In the genomic region with DNA sequence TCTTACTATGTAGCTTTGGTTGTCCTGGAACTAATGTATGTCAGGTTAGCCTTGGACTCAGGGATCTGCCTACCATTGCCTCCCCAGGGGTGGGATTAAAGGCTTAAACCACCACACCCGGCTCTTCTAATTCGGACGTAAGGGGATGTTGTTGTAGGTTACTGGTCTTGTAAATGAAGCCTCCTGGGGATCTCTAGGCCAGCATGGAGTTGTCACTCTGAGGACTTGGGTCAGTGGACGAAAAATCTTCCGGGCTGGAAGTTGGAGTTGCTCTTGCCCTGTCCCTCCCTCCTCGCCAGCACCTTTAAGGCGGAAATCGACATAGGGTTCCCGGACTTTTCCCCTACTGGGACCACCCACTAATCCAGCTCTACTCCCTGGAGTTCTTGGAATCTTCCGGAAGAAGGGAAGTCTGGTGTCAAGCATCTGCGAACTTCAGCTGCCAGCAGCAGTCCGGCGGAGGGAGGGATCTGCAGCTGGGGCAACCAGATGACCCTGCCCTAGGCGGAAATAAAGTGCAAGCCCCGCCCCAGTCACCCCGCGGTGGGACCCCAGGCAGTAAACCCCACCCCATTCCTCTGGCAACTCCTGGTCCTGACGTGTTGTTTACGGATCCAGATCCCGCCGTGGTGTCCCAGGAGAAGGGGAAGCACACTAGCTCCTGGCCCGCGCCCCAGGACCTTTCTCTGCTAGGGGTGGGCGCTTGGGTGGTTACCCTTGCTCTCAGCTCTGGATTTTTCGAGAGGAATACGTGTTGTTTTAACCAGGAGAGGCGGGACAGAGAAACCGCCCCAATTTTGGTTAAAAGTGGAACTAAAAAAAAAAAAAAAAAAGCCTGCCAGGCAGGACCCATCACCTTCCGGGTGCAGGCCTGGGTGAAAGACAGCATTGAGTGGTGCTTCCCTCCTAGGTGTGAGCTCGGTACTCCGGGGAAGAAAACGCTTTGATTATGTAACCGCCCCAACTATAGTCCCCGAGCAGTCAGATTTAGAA, we compare ENCODE assay signal across 1 mouse cellular context.
A peak's percentile ranks its signal among the peaks of the same experiment; 100 is the strongest.
TF ChIP-seq lines count a peak whose summit lies in the region.

No protein-coding gene starts in this region.

TF ChIP-seq in CH12.LX, 34 proteins besides CTCF, POLR2A, EP300 and RAD21:
- TF ChIP-seq UBTF (IDR thresholded peaks at IDR 0.05; ENCODE audit: low read depth, low read length) = no peak
- TF ChIP-seq SMC3 (IDR thresholded peaks at IDR 0.05; ENCODE audit: low read depth, low read length) = no peak
- no peak for TF ChIP-seq RCOR1 (conservative IDR thresholded peaks at IDR 0.05; ENCODE audit: low read depth, low read length)
- TF ChIP-seq GABPA (IDR thresholded peaks at IDR 0.05; ENCODE audit: insufficient replicate concordance, low read depth, low read length) = no peak
- peak; percentile 82 for TF ChIP-seq SIN3A (IDR thresholded peaks at IDR 0.05; ENCODE audit: low read length)
- peak; percentile 56; the same call in 1 of the 2 replicates for TF ChIP-seq TCF12 (IDR thresholded peaks at IDR 0.05; ENCODE audit: low read depth, low read length)
- TF ChIP-seq ZMIZ1 (IDR thresholded peaks at IDR 0.05; ENCODE audit: low read depth, low read length) = peak; percentile 71; the same call in 1 of the 2 replicates
- peak; percentile 24 for TF ChIP-seq HCFC1 (IDR thresholded peaks at IDR 0.05; ENCODE audit: low read depth, low read length)
- TF ChIP-seq MYC (IDR thresholded peaks at IDR 0.05; ENCODE audit: low read depth, low read length) = no peak
- TF ChIP-seq ELF1 (IDR thresholded peaks at IDR 0.05; ENCODE audit: low read depth, low read length) = peak; percentile 66
- 0 out of 2 replicates have a peak, but pooled peaks have one; percentile 9 for TF ChIP-seq KAT2A (IDR thresholded peaks at IDR 0.05; ENCODE audit: insufficient replicate concordance, low read length)
- peak; percentile 8; the same call in 1 of the 2 replicates for TF ChIP-seq ETS1 (conservative IDR thresholded peaks at IDR 0.05; ENCODE audit: low read depth, low read length)
- TF ChIP-seq CHD2 (IDR thresholded peaks at IDR 0.05; ENCODE audit: low read length) = no peak
- TF ChIP-seq TBP (conservative IDR thresholded peaks at IDR 0.05; ENCODE audit: low read depth, low read length) = no peak
- no peak for TF ChIP-seq JUN (IDR thresholded peaks at IDR 0.05; ENCODE audit: insufficient read depth, low read depth, low read length)
- TF ChIP-seq PAX5 (IDR thresholded peaks at IDR 0.05; ENCODE audit: low read length) = no peak
- TF ChIP-seq USF2 (conservative IDR thresholded peaks at IDR 0.05; ENCODE audit: low read depth, low read length) = no peak
- TF ChIP-seq CHD1 (IDR thresholded peaks at IDR 0.05; ENCODE audit: low read depth, low read length) = peak; percentile 74; the same call in 1 of the 2 replicates
- TF ChIP-seq BHLHE40 (IDR thresholded peaks at IDR 0.05; ENCODE audit: low read depth, low read length) = no peak
- TF ChIP-seq ZKSCAN1 (IDR thresholded peaks at IDR 0.05; ENCODE audit: borderline replicate concordance, low read depth, low read length) = no peak
- no peak for TF ChIP-seq JUND (conservative IDR thresholded peaks at IDR 0.05; ENCODE audit: low read depth, low read length)
- TF ChIP-seq MEF2A (IDR thresholded peaks at IDR 0.05; ENCODE audit: borderline replicate concordance, low read depth, low read length) = no peak; the same call in 1 of the 2 replicates
- TF ChIP-seq MXI1 (IDR thresholded peaks at IDR 0.05; ENCODE audit: low read depth, low read length) = peak; percentile 80
- peak; percentile 74 for TF ChIP-seq NELFE (IDR thresholded peaks at IDR 0.05; ENCODE audit: low read depth, low read length)
- peak; percentile 81 for TF ChIP-seq MAZ (IDR thresholded peaks at IDR 0.05; ENCODE audit: low read depth, low read length)
- 0 out of 2 replicates have a peak, but pooled peaks have one; percentile 36 for TF ChIP-seq POLR2AphosphoS2 (IDR thresholded peaks at IDR 0.05; ENCODE audit: low read depth, low read length)
- no peak for TF ChIP-seq NRF1 (IDR thresholded peaks at IDR 0.05; ENCODE audit: low read depth, low read length)
- TF ChIP-seq USF1 (IDR thresholded peaks at IDR 0.05; ENCODE audit: low read depth, low read length) = no peak; the same call in 1 of the 2 replicates
- no peak; the same call in 1 of the 2 replicates for TF ChIP-seq IRF4 (IDR thresholded peaks at IDR 0.05; ENCODE audit: low read depth, low read length)
- TF ChIP-seq ZC3H11A (IDR thresholded peaks at IDR 0.05; ENCODE audit: low read depth, low read length) = no peak
- TF ChIP-seq ZNF384 (IDR thresholded peaks at IDR 0.05; ENCODE audit: low read depth, low read length) = peak; percentile 96
- peak; percentile 13; the same call in 1 of the 2 replicates for TF ChIP-seq MAX (IDR thresholded peaks at IDR 0.05; ENCODE audit: low read length)
TF ChIP-seq in CH12.LX: peak in this region for 14.
